Mouse (Mus musculus) limb, embryonic 10.5 days (tissue): ENCODE measurements at regions not wholly inside any gene's neighbourhood (a gene's known extent, or its start where the extent isn't known, plus 50 kb on each side); places are given as distances from the start of the nearest gene placed in this dataset.

ENCODE experiments used
- DNase-seq: peaks from one replicate; pipeline ENCODE4 v3.0.0-alpha.2; 2017; ENCODE audit warnings: low spot score
- H3K27ac ChIP-seq: fragments of 300-500 bp; sonication (generic); 2 replicates; pipeline ENCODE4 v1.5.1; 2016; ENCODE audit warnings: mild to moderate bottlenecking
- H3K27me3 ChIP-seq: fragments of 300-500 bp; sonication (generic); 2 replicates; pipeline ENCODE4 v1.6.1; 2016; ENCODE audit warnings: low read depth, mild to moderate bottlenecking; ENCODE audit not compliant: poor library complexity, severe bottlenecking
- H3K36me3 ChIP-seq: fragments of 300-500 bp; sonication (generic); 2 replicates; pipeline ENCODE4 v1.6.1; 2016; ENCODE audit warnings: mild to moderate bottlenecking, moderate library complexity
- H3K4me1 ChIP-seq: fragments of 300-500 bp; sonication (generic); 2 replicates; pipeline ENCODE4 v1.6.1; 2016
- H3K4me3 ChIP-seq: fragments of 300-500 bp; sonication (generic); 2 replicates; pipeline ENCODE4 v1.5.1; 2016; ENCODE audit warnings: mild to moderate bottlenecking, moderate library complexity
- H3K9me3 ChIP-seq: fragments of 300-500 bp; sonication (generic); replicated peaks from 2 replicates; pipeline ENCODE4 v1.6.1; 2016; ENCODE audit warnings: mild to moderate bottlenecking
- WGBS: fragments of 180-500 bp; shearing (Covaris S2); methylation state at CpG from one replicate; pipeline ENCODE4 v1.1.7; 2016; 5-methylcytosine and 5-hydroxymethylcytosine counted together

DNA sequence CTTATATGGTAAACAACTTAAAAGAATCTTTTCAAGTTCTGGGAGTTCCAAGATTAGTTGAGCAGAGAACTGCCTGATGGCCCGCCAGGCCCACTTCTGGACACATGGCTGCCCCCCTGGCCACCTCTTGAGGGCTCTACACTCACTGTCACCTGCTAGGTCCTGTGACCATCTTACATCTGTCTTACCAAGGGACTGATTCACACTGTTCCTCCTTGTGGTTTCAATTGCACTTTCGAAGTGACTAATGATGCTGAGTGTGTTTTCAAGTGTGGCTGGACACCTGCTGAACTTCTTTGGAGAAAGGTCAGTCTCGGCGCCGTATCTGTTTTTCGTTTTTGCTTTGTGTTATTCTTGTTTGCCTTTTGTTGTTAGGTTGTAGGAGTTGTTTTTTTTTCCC is 294.9 kb downstream of the Adgrl2 start:
- Histone ChIP-seq H3K4me1 (peaks cover 8% of the 10 kb centered on the region; the same call in 1 of the 2 replicates), H3K27ac (no peak overlapping the region), H3K27me3 (no peaks in the 10 kb centered on the region), H3K9me3 (no peaks in the 10 kb centered on the region), H3K36me3 (no peaks in the 10 kb centered on the region), H3K4me3 (no peak overlapping the region)
- no peak for DNase-seq
- WGBS = 89% methylated on average over 6 of the region's 6 CpGs

DNA sequence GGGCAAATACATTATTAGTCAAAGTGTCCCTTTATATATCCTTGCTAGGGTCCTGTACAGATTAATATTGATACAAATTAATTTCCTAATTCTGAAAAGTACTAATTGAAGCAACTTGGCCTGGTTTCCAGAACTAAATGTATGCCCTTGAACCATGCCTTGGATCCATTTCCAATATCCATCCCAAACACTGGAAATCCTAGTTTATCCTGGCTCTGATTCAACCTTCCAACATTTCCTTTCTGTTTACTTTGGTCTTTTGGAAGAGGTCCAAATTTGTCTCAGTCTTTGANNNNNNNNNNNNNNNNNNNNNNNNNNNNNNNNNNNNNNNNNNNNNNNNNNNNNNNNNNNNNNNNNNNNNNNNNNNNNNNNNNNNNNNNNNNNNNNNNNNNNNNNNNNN is 307.2 kb downstream of the Adgrl2 start:
- no peaks in the 10 kb centered on the region for H3K4me1 ChIP-seq
- H3K9me3 ChIP-seq = no peaks in the 10 kb centered on the region
- H3K36me3 ChIP-seq = no peaks in the 10 kb centered on the region
- H3K27me3 ChIP-seq = no peaks in the 10 kb centered on the region
- H3K4me3 ChIP-seq = no peak overlapping the region
- DNase-seq = no peak
- no peak overlapping the region for H3K27ac ChIP-seq

DNA sequence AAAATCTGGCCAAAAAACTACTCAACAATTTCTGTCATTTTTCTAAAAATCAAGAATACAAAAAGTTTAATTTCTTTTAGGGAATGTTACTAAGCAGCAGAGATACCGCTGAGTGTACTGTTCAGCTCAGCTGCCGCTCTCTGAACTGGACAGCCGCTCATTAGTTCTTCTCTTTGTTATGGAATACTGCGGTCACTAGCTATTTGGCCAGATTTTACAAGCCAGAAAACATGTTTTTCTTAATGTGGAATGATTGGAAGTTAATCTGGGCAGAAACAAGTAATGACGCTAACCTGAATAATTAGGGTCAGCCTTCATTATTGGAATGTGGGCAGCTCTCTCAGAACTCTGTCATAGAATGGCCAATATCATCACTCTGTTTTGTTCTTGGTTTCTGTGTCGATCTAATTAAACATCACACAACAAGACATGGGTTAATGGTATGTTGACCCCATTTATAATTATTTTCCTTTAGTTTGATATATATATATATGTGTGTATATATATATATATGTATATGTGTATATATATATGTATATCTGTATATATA is 307.8 kb downstream of the Adgrl2 start:
- no peak overlapping the region for H3K27ac ChIP-seq
- DNase-seq = no peak
- 82% methylated on average over 6 of the region's 6 CpGs for WGBS

DNA sequence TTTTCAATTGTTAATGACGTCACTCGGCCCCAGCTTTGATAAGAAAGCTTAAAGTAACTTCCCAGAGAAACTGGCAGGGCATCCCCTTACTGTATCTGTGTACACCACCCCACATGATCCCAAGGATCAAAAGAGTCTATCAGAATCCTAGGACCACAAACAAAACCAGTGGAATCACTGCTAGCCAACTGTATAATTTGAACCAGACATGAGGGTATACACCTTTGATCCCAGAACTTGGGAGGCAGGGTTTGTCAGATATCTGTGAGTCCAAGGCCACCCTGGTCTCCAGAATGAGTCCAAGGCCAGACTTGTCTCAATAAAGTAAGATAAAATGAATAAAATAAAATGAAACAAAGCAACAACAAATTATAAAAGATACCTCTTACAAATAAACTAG is 309.2 kb downstream of the Adgrl2 start:
- 0 out of 2 replicates have a peak, but pooled peaks cover 2% of the 10 kb centered on the region for H3K4me1 ChIP-seq
- DNase-seq = no peak
- no peaks in the 10 kb centered on the region for H3K9me3 ChIP-seq
- no peaks in the 10 kb centered on the region for H3K27me3 ChIP-seq
- H3K36me3 ChIP-seq = no peaks in the 10 kb centered on the region
- 72% methylated on average over 2 of the region's 2 CpGs for WGBS
- H3K4me3 ChIP-seq = no peak overlapping the region
- no peak overlapping the region for H3K27ac ChIP-seq

More for the DNA sequence above, 307.8 kb downstream of the Adgrl2 start:
- Histone ChIP-seq H3K27me3 (no peaks in the 10 kb centered on the region), H3K36me3 (no peaks in the 10 kb centered on the region), H3K4me3 (no peak overlapping the region), H3K4me1 (no peaks in the 10 kb centered on the region), H3K9me3 (no peaks in the 10 kb centered on the region)

DNA sequence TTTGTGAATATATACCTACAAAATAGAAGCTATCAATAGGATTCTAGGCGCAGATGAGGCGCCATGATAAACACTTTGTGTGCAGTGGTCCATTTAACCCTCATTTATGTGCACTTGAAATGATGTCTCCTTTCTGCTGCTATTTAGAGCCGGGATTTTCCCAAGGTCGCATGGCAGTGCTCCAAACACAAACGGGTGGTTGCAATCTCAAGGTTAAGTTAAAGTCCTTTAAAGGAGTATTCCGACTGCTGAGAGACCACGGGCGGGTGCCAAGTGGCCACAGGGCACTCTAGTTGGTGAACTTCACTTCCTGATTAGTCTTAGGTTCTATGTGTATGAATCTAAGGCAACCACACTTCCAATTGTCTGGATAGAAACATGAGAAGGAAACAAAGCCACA is 309.6 kb downstream of the Adgrl2 start:
- WGBS = 85% methylated on average over 8 of the region's 8 CpGs
- no peak for DNase-seq
- H3K9me3 ChIP-seq = no peaks in the 10 kb centered on the region
- H3K4me3 ChIP-seq = no peak overlapping the region
- no peaks in the 10 kb centered on the region for H3K36me3 ChIP-seq
- no peaks in the 10 kb centered on the region for H3K27me3 ChIP-seq
- H3K27ac ChIP-seq = no peak overlapping the region
- H3K4me1 ChIP-seq = 0 out of 2 replicates have a peak, but pooled peaks cover 3% of the 10 kb centered on the region

DNA sequence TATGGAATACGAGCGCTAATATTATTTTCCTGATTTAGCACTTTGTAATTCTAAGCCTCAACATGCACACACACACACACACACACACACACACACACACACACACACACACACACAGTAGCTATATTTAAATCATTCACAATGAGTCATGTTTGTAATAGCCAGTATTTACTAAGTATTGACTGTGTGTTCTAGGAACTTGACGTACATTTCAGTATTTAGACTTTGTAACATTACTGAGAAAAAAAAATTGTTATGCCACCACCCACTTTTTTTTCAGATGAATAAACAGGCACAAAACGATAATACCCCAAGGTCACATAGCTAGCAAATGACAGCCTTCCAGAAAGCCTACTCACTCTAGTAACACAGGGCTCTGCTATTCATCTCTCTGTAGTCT is 310.3 kb downstream of the Adgrl2 start:
- 91% methylated on average over 4 of the region's 4 CpGs for WGBS
- H3K27ac ChIP-seq = no peak overlapping the region
- 0 out of 2 replicates have a peak, but pooled peaks cover 3% of the 10 kb centered on the region for H3K4me1 ChIP-seq
- H3K9me3 ChIP-seq = no peaks in the 10 kb centered on the region
- no peak for DNase-seq
- H3K4me3 ChIP-seq = no peak overlapping the region
- no peaks in the 10 kb centered on the region for H3K36me3 ChIP-seq
- H3K27me3 ChIP-seq = no peaks in the 10 kb centered on the region

DNA sequence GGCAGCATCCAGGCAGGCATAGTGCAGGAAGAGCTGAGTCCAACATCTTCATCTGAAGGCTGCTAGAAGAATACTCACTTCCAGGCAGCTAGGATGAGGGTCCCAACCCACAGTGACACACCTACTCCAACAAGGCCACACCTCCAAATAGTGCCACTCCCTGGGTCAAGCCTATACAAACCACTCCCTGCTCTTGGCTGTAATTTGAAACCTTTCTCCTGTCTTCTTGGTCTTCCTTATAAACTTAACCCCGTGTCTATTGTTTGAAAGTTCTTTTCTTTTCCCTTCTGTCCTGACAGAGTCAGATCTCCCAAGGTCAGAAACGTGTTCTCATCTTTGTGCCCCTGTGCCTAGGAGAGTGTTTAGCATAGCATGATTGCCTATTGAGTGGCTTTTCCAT is 311.2 kb downstream of the Adgrl2 start:
- Histone ChIP-seq H3K27ac (no peak overlapping the region), H3K36me3 (no peaks in the 10 kb centered on the region), H3K9me3 (no peaks in the 10 kb centered on the region), H3K4me3 (no peak overlapping the region), H3K4me1 (0 out of 2 replicates have a peak, but pooled peaks cover 3% of the 10 kb centered on the region), H3K27me3 (no peaks in the 10 kb centered on the region)
- no peak for DNase-seq
- 46% methylated on average over 2 of the region's 2 CpGs for WGBS

DNA sequence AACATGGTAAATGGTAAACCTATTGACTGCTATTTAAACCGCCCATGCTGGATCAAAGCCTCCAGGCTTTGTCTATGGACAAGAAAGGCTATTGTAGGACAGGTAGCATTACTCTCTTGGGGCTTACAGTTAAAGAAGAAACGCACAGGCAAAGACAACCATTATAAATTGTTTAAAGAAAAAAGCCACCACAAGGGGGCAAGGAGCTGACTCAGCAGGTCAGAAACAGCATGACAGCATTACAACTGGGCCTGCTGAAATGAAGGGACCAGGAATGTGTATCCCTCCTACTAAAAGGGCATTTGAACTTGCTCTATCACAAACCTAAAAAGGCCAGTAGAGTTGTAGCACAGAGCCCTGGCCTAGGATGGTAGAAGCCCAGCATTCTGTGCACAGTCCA is 314.3 kb downstream of the Adgrl2 start:
- no peaks in the 10 kb centered on the region for H3K9me3 ChIP-seq
- H3K27me3 ChIP-seq = no peaks in the 10 kb centered on the region
- H3K4me1 ChIP-seq = 0 out of 2 replicates have a peak, but pooled peaks cover 3% of the 10 kb centered on the region
- no peaks in the 10 kb centered on the region for H3K36me3 ChIP-seq
- WGBS = 75% methylated on average over 2 of the region's 2 CpGs
- no peak overlapping the region for H3K4me3 ChIP-seq
- DNase-seq = no peak
- no peak overlapping the region for H3K27ac ChIP-seq

DNA sequence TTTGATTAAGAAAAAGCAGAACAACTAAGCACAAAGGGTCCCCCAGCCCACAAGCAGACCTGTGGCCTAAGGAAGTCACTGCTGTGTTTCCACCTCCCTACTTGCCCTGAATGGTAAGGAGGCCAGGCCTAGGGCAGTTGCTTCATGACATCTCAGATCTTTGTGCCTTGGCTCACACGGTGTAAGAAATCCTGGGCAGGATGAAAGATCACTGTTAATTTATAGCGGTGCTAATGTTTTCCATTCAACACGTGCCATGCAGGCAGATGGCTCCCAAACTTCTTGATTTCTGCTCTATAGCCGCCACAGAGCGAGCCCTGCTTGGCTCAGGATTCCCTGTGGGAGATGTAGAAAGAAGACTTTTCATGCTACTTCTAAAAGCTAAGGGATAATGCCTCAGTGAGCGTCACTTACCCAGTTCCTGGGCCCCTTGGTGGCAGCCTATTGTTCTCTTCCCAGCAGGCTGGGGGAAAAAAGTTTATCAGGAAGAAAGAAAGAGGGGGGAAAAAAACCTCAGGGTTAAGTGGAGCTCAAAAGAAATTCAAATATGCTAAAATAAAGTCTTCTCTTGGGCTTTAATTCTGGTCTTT is 327.4 kb downstream of the Adgrl2 start:
- Histone ChIP-seq H3K9me3 (no peaks in the 10 kb centered on the region; the same call in 1 of the 2 replicates), H3K4me1 (peaks cover 7% of the 10 kb centered on the region), H3K4me3 (no peak overlapping the region), H3K27ac (no peak overlapping the region), H3K27me3 (no peaks in the 10 kb centered on the region), H3K36me3 (no peaks in the 10 kb centered on the region)
- no peak for DNase-seq
- WGBS = 17% methylated on average over 6 of the region's 6 CpGs

DNA sequence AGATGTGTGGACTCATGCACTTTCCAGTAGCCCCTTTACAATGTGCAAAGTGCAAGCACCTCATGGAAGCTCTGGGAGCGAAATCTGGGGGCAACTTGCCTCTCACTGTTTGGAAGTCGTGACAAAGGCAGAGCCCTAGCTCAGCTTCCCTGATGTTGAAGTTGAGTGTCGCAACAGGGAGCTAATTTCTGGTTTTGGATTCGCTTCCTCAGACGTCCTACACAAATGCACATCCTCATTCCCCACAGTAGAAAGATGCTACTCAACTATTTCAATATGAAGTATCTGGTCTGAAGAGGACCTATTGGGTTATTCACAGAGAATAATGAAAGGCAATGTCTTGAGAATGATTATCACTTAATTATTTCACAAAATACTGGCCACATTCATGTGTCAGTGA is 331.3 kb downstream of the Adgrl2 start:
- no peaks in the 10 kb centered on the region for H3K9me3 ChIP-seq
- no peak for DNase-seq
- no peak overlapping the region for H3K4me3 ChIP-seq
- no peaks in the 10 kb centered on the region for H3K27me3 ChIP-seq
- H3K27ac ChIP-seq = no peak overlapping the region
- H3K4me1 ChIP-seq = peaks cover 7% of the 10 kb centered on the region
- H3K36me3 ChIP-seq = no peaks in the 10 kb centered on the region
- WGBS = 91% methylated on average over 5 of the region's 5 CpGs

DNA sequence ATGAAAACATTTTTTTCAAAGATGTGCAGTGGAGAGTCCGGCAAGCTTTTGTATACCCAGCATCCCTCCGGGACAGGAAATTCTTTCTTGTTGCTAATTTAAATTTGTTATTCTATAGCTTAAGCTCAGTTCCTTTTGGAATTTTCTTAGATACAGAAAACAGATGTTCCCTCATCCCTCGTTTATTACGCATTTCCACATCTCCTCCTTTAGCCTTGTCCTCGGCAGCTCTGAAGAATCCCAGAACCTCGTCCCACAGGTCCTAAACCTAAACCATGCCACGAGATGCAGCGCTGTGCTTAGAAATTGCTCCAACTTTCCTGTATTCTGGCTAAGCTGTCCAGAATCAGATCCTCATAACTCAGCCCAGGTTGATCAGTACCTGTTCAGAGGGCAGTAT is 332.0 kb downstream of the Adgrl2 start:
- H3K27me3 ChIP-seq = no peaks in the 10 kb centered on the region
- no peak for DNase-seq
- 80% methylated on average over 8 of the region's 8 CpGs for WGBS

DNA sequence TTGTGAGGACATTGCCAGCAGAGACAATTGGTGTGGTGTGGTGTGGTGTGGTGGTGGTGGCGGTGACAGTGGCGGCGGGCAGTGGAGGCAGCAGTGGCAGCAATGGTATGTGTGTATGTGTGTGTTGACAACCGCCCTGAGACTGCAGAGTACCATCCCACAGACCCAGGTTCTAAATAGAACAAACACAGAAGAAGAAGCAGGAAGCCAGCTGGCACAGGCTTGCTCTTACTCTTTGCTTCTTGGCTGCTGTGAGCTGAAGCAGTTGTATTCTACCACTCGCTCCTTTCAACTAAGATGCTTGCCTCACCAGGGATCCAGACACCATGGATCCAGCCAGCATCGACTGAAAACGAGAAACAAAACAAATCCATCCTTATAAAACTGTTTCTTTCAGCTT is 334.2 kb downstream of the Adgrl2 start:
- Histone ChIP-seq H3K27ac (no peak overlapping the region), H3K27me3 (no peaks in the 10 kb centered on the region), H3K9me3 (no peaks in the 10 kb centered on the region), H3K36me3 (no peaks in the 10 kb centered on the region), H3K4me1 (no peaks in the 10 kb centered on the region), H3K4me3 (no peak overlapping the region)
- 89% methylated on average over 7 of the region's 7 CpGs for WGBS
- DNase-seq = no peak

More for the DNA sequence above, 332.0 kb downstream of the Adgrl2 start:
- Histone ChIP-seq H3K9me3 (no peaks in the 10 kb centered on the region), H3K27ac (no peak overlapping the region), H3K4me1 (peaks cover 7% of the 10 kb centered on the region), H3K36me3 (no peaks in the 10 kb centered on the region), H3K4me3 (no peak overlapping the region)

DNA sequence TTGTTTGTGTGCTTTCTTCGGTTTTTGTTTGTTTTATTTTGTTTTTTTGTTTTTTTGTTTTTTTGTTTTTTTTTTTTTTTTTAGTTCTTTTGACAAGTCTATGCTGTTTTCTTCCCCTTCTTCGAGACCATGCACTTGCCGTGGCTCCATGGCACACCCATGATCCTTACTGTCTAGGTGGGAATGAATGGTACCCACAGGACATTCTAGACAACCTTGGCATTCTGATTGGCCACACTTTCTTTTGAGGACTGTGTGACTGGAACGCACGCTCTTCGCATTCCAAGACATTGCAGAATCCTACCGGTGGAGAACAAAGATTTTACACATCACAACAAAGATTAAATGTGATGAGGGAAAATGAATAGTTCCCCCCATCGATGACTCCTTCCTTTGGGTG is 340.1 kb downstream of the Adgrl2 start:
- Histone ChIP-seq H3K27me3 (no peaks in the 10 kb centered on the region), H3K27ac (no peak overlapping the region), H3K4me1 (no peaks in the 10 kb centered on the region), H3K4me3 (no peak overlapping the region), H3K9me3 (no peaks in the 10 kb centered on the region), H3K36me3 (no peaks in the 10 kb centered on the region)
- DNase-seq = no peak
- 88% methylated on average over 8 of the region's 8 CpGs for WGBS

DNA sequence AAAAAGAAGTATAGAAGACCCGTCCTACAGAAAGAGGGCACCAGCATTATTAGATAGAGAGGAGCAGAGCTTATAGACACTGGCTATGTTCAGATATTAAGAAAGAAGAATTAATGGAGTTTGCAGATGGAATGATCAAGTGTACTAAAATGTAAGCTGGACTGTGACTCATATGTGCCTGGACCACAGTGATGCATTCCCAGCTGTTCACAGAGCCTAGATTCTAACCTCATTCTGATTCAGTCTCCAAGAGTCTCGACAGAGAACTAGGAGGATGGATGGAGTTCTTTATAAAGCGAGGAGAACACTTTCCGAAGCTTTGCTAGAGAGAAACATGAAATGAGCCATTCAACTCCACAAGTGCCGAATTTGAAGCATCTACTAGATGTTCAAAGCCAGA is 345.4 kb downstream of the Adgrl2 start:
- no peak for DNase-seq
- WGBS = 88% methylated on average over 5 of the region's 5 CpGs
- no peaks in the 10 kb centered on the region for H3K9me3 ChIP-seq
- H3K27me3 ChIP-seq = no peaks in the 10 kb centered on the region
- peaks cover 11% of the 10 kb centered on the region for H3K4me1 ChIP-seq
- H3K4me3 ChIP-seq = no peak overlapping the region
- no peaks in the 10 kb centered on the region for H3K36me3 ChIP-seq
- no peak overlapping the region for H3K27ac ChIP-seq
